Mouse (Mus musculus) retina, adult 2 months (tissue): ENCODE data around the gene Scrn1.

ENCODE experiments used
- DNase-seq: peaks from one replicate; pipeline ENCODE4 v3.0.0-alpha.2; 2012; ENCODE audit warnings: low read depth, low spot score

Gene Scrn1

DNA sequence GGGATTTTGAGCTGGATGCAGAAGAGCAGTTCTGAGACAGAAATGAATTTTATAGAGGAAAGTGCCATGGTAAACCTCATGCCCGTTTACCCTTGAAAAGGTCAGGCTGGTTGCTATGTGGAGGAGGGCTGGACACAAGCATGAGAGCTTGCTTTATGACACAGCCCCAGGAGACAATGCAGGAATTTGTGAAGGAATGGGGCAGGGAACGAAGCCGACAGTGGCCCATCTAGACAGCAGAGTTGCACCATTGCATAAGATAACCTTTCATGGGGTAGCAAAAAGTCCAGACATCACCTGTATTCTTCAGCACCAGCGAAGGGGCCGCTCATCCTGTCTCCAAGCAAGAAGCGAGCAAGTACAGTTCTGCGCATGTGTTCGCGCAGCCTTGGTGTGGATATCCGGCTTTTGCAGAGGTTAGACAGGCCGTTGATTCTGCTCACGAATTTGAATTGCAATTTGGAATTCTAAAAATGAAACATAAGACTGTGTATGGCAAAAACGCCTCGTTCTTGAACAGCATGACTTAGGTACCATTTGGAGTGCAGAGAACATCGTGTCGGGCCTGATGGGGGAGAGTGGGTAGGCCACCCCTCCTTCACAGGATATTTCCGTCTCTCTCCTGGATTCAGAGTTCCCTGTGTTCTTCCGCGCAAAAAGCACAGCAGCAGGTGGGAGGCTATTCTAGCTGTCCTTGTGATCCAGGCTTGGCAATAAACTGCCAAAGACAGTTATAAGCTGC, 90.2 kb downstream of the Scrn1 start:
- DNase-seq = no peak

DNA sequence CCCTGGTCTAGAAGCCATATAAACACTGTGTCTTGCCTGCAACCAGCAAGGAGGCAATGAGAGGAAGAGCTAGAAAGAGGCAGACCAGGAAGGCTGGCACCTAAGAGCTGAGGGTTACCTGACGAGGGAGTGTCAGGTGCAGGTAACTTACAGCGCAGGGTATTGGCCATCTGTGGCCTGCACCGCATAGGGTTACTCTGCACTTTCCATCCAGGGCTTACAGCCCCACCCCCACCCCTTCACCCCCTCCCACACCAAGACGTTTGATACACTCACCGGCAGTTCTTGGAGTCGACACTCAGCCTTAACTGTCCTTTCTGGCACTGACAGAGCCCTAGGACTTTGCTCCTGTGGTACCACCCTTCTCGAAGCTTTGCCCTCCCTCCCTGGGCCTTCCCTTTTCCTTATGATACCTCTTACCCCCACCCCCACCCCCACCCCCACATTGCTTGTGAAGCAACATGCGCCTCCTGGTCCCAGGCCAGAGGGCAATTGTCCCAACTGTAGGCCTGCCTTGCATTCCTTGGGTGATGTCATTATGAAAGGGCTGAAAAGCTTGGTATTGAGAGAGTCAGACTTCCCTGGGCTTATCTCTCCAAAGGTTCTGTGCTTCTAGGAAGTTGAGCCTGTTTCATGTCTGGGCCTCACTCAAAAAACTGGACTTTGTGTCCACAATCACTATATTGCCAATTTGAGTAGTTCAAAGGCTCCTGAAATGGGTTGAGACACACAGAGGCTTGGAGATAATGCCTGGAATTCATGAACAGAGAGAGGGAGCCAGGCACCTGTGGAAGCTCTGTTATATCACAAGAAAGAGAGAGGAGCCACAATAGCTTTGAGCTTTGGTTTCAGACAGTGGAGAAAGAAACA, 93.2 kb downstream of the Scrn1 start:
- no peak for DNase-seq

DNA sequence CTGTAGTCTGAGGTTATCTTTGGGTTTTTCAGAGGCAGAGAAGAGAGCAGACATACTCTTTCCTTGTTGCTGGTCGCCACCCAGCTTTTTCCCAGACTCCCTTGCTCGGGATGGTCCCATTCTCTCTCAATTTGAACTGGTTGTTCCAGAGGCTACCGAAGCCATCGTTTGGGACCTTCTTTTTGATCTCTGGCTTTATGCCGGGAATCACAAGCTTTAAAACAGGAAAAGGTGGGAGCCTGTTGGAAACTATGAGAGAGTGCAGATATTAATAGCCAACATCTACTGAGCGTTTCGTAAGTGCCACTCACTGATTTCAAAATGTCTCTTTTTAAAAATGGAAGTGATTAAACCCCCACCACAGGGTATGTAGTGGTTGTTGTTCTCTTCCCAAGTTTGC, 94.4 kb downstream of the Scrn1 start:
- DNase-seq = no peak

DNA sequence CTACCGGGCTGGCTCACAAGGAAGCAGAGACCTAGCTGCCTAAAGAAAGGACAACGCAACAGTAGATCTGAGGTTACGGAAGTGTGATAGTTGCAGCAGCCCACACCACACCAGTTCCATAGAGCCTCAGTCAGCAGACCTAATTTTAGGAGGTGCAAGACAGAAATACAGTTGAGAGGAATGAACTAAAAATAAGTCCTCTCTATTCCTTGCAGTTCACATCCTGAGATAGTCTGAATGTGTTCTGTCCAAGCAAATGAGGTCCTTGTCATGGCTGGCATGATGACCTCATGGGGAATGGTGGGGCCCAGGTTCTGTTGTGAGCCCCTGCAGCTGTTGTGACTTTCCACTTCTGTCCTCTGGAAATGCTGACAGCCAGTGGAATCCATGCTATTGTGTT, 98.9 kb downstream of the Scrn1 start:
- DNase-seq = no peak

DNA sequence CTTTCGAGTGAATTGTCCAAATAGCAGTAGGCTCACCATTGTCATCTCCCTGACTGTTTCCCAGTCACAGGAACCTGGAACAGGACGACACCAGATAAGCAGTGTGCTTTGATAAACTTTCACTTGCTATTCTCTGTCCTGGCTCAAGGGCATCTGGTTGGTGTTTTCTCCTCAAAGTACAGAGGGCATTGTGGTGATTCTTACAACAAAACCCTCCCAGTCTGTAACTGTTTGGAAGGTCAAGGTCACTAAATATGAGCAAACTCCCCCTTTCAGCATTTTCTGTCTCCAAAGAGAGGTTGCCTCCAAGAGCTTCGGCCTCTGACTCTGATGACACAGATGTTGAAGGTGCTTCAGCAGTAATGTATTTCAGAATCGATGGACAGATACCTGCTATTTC, 101.4 kb downstream of the Scrn1 start:
- DNase-seq = no peak

DNA sequence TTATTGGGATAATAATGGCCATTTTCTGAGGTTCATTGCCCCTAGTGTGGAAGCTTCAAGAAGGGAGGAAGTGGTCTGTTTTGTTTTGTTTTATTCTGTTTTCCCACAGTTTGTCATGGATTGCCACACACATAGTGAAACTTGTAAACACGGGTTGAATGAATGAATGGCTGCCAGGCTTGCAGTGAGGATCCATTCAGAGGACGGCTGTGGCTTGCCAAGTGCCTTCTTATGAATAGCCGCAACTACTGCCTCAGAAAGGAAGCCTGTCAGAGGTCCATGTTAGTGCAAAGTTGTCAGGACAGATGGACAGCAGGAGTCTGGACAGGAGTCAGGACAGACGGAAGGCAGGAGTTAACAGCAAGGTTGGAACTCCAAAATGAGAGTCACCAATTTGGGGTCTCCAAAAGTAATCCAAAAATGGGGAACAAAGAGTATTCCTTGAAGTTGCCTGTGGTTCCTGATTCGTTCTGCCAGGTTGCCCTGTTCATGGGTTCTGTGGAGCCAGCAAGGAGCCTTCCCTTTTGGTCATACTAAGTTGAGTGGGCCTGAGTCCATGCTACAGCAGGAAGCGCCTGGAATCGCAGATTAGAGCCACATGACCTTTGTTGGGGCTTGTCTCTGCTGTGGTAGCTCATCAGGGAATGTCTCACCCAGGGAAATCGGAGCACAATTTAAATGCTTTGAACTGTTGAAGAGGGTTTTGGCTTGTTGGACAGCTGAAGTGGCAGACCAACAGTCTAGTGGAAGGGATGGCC, 102.4 kb downstream of the Scrn1 start:
- DNase-seq = no peak

DNA sequence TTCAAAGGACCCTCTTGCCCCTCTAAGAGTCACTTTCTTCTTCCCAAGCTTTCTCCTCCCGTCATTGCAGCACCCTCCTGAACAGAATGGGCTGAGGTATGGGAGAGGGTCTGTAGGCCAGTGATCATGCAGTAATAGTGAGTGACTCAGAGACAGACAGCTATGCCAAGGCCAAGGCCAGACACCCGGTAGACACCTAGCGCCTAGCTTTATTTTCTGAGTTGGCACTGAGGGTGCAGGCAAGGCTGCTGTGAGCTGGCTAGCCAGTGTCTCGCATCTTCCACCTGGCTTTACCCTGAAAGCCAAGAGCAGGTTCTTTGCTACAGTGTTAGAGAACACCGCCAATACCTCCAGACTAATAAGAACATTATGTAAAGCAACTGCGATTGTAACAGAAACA, 103.5 kb downstream of the Scrn1 start:
- DNase-seq = no peak

DNA sequence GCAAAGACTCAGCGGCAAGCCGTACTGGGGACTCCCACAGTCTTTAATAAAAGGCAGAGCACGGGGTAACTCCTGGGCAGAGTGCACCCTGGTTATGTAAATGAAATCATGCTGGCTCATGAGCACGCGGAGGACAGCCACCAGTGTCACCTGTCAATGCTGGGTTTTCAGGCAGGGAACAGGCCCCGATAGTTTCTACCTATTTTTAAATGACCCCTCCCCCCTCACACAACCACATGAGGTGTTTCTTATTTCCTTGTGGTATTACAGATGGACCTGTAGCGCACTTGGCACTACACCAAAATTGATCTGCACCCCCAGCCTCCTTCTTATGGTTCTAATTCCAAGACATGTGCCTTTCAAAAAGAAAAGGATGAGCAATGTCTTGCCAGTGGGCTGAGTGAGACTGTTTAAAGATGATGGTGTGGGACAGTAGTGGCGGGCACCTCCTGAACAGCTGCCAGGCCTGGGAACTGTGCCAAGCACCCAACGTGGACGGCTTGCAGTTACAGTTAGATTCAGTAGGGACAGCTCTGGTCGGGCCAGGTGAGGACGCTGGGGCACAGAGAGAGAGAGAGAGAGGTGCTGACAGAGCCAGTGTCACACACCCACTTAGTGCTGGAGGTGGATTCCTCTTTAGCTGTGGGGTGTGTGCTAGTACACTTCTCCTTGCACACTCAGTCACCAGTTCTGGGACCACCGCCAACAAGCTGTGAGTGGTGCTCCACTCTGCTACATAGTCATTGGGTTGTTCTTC, 105.2 kb downstream of the Scrn1 start:
- DNase-seq = no peak

DNA sequence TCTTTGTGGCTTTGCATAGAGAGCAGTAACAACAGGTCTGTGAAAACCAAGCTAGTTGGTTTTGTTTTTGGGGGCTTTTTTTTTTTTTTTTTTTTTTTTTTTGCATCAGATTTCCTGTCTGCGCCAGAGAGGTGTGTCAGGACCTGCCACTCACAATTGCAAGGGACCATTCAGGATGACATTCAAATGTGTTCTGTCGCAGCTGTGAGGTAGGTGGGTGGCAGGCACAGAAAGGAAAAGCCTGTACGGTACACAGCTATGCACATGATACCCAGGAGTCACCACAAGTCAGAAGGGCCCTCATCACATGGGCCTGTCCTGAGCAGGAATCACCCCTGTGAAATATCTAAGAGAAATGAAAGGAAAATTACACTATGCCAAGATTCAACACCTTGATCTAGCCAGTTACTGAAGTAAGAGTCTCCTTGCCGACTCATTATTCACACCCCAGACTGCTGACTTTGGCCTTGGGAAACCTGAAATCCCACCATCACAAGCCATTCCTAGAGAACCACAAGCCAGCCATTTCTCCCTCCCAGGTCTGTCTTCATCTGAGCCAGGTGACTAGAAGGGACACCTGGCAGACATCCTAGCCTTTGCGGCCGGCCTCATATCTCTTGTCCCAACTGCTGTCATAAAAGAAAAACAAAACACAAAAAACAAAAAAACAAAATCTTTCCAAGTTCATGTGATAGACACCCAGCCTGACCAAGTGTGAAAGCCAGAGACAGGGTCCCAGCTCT, 105.9 kb downstream of the Scrn1 start:
- no peak for DNase-seq

DNA sequence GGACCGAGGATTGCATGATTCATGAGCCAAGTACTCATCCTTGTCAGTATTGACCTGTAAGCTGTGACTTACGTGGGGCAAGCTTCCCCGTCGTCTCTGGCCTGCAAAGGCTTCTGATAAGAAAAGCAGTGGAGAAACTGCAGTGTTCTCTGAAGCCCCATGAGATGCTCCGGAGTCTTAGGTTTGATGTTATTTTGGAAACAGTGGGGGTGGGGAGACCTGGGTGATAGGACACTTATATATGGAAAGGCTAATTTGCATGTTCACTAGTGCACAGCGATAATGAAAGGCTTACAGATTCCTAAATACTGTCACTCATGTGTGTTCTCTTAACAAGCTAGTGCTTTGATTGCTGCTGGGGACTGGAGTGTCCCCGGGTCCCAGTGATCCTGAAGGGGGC, 106.6 kb downstream of the Scrn1 start:
- no peak for DNase-seq
